Mouse (Mus musculus) gastrocnemius, postnatal 4 days (tissue): ENCODE measurements at regions not wholly inside any gene's neighbourhood (a gene's known extent, or its start where the extent isn't known, plus 50 kb on each side); places are given as distances from the start of the nearest gene placed in this dataset.

Experiments
- DNase-seq, 2 experiments: peaks; one replicate each; pipeline ENCODE4 v3.0.0; 2021 to 2022; ENCODE audit warnings: low spot score in 2 of 2, mixed read lengths in 2 of 2

- DNase-seq = no peak
Measured at GRCm38 (mm10) chr17:51683318-51683717, 149.8 kb downstream of the Satb1 start.

GRCm38 (mm10) chr17:51682368-51682767 is 150.7 kb downstream of the Satb1 start:
- no peak for DNase-seq

GRCm38 (mm10) chr17:51677451-51677850 is 155.6 kb downstream of the Satb1 start:
- DNase-seq = no peak

- DNase-seq = no peak
Measured at GRCm38 (mm10) chr17:51658408-51658807, 174.7 kb downstream of the Satb1 start.

- DNase-seq = no peak
Measured at GRCm38 (mm10) chr17:51653881-51654280, 179.2 kb downstream of the Satb1 start.

- DNase-seq = no peak
Measured at GRCm38 (mm10) chr17:51651880-51652279, 181.2 kb downstream of the Satb1 start.

GRCm38 (mm10) chr17:51649213-51649815 is 183.8 kb downstream of the Satb1 start:
- DNase-seq = no peak

GRCm38 (mm10) chr17:51646416-51646815 is 186.7 kb downstream of the Satb1 start:
- no peak for DNase-seq

- no peak for DNase-seq
Measured at GRCm38 (mm10) chr17:51645866-51646265, 187.2 kb downstream of the Satb1 start.

- no peak for DNase-seq
Measured at GRCm38 (mm10) chr17:51642682-51643081, 190.4 kb downstream of the Satb1 start.

GRCm38 (mm10) chr17:51635913-51636312 is 197.2 kb downstream of the Satb1 start:
- no peak for DNase-seq

GRCm38 (mm10) chr17:51631574-51631973 is 201.5 kb downstream of the Satb1 start:
- DNase-seq = no peak

GRCm38 (mm10) chr17:51620528-51620927 is 212.6 kb downstream of the Satb1 start:
- no peak for DNase-seq

GRCm38 (mm10) chr17:51585263-51585662 is 247.8 kb downstream of the Satb1 start:
- DNase-seq = no peak

GRCm38 (mm10) chr17:51583984-51584880 is 248.9 kb downstream of the Satb1 start:
- no peak for DNase-seq

GRCm38 (mm10) chr17:51583277-51583676 is 249.8 kb downstream of the Satb1 start:
- peak; percentile 30 to 58 for DNase-seq

- no peak for DNase-seq
Measured at GRCm38 (mm10) chr17:51555854-51556253, 277.2 kb downstream of the Satb1 start.

GRCm38 (mm10) chr17:51554446-51554845 is 278.6 kb downstream of the Satb1 start:
- no peak for DNase-seq

- DNase-seq = no peak
Measured at GRCm38 (mm10) chr17:51552277-51553015, 280.6 kb downstream of the Satb1 start.

- DNase-seq = peak in 1 of 2 experiments; percentile 25
Measured at GRCm38 (mm10) chr17:51546999-51547398, 286.1 kb downstream of the Satb1 start.

GRCm38 (mm10) chr17:51542544-51542943 is 290.5 kb downstream of the Satb1 start:
- DNase-seq = no peak

GRCm38 (mm10) chr17:51534678-51535077 is 298.4 kb downstream of the Satb1 start:
- DNase-seq = no peak
